Mouse (Mus musculus) lung, postnatal 0 days (tissue): ENCODE measurements at regions not wholly inside any gene's neighbourhood (a gene's known extent, or its start where the extent isn't known, plus 50 kb on each side); places are given as distances from the start of the nearest gene placed in this dataset.

Source experiments
- ATAC-seq: fragments of 200-750 bp; cut with Nextera tagmentation; 2 replicates; pipeline ENCODE4 v1.8.0; 2017; ENCODE audit warnings: moderate library complexity
- DNase-seq: peaks from one replicate; pipeline ENCODE4 v3.0.0-alpha.2; 2016; ENCODE audit warnings: low spot score
- H3K27ac ChIP-seq: fragments of 300-500 bp; sonication (generic); 2 replicates; pipeline ENCODE4 v1.5.1; 2014; ENCODE audit warnings: antibody characterized with exemption, mild to moderate bottlenecking, low read length, mixed read lengths
- H3K27me3 ChIP-seq: fragments of 300-500 bp; sonication (generic); replicated peaks from 2 replicates; pipeline ENCODE4 v1.6.1; 2014; ENCODE audit warnings: low read length, mixed read lengths; ENCODE audit not compliant: insufficient read depth
- H3K36me3 ChIP-seq: fragments of 300-500 bp; sonication (generic); 2 replicates; pipeline ENCODE4 v1.6.1; 2014; ENCODE audit warnings: low read length, mixed read lengths; ENCODE audit not compliant: insufficient read depth
- H3K4me1 ChIP-seq: fragments of 300-500 bp; sonication (generic); 2 replicates; pipeline ENCODE4 v1.6.1; 2014; ENCODE audit warnings: antibody characterized with exemption, low read depth, low read length, mixed read lengths; ENCODE audit not compliant: insufficient read depth
- H3K4me2 ChIP-seq: fragments of 300-500 bp; sonication (generic); replicated peaks from 2 replicates; pipeline ENCODE4 v1.6.1; 2014; ENCODE audit warnings: low read depth, mild to moderate bottlenecking, low read length, moderate library complexity, mixed read lengths
- H3K4me3 ChIP-seq: fragments of 300-500 bp; sonication (generic); 2 replicates; pipeline ENCODE4 v1.5.1; 2014; ENCODE audit warnings: low read depth, low read length
- H3K9ac ChIP-seq: fragments of 300-500 bp; sonication (generic); replicated peaks from 2 replicates; pipeline ENCODE4 v1.6.1; 2014; ENCODE audit warnings: low read depth, mild to moderate bottlenecking
- H3K9me3 ChIP-seq: fragments of 300-500 bp; sonication (generic); 2 replicates; pipeline ENCODE4 v1.6.1; 2016; ENCODE audit warnings: low read length, mixed read lengths
- CTCF ChIP-seq: IDR thresholded peaks from 2 replicates; pipeline ENCODE4 v1.5.1; 2016; ENCODE audit warnings: antibody characterized with exemption, mild to moderate bottlenecking
- EP300 ChIP-seq: IDR thresholded peaks from 2 replicates; pipeline ENCODE4 v1.6.1; 2016; ENCODE audit warnings: antibody characterized with exemption, mild to moderate bottlenecking, control low read depth
- WGBS: fragments of 180-500 bp; shearing (Covaris S2); extraction: QIAGEN DNeasy Blood & Tissue Kit; methylation state at CpG from one replicate; pipeline ENCODE4 v1.1.7; 2014; 5-methylcytosine and 5-hydroxymethylcytosine counted together

- Histone ChIP-seq H3K4me3 (no peak overlapping the region), H3K4me1 (no peaks in the 10 kb centered on the region), H3K36me3 (no peaks in the 10 kb centered on the region), H3K27ac (no peak overlapping the region), H3K27me3 (no peaks in the 10 kb centered on the region), H3K9me3 (no peaks in the 10 kb centered on the region), H3K4me2 (no peak overlapping the region), H3K9ac (no peak overlapping the region)
- TF ChIP-seq CTCF, result no peak
- no peak for TF ChIP-seq EP300
- ATAC-seq, result no peak
- no peak for DNase-seq
- WGBS, result 34% methylated on average over 3 of the region's 3 CpGs
These were observed 50.2 kb upstream of the Nxt1 start for GRCm38 (mm10) chr2:148622216-148622615.

- H3K4me2 ChIP-seq, result no peak overlapping the region
- no peak for DNase-seq
- no peaks in the 10 kb centered on the region for H3K36me3 ChIP-seq
- no peak overlapping the region for H3K4me3 ChIP-seq
- no peak overlapping the region for H3K27ac ChIP-seq
- H3K4me1 ChIP-seq, result no peaks in the 10 kb centered on the region
- 80% methylated on average over 1 of the region's 1 CpGs for WGBS
- ATAC-seq, result no peak
- H3K9me3 ChIP-seq, result no peaks in the 10 kb centered on the region
- TF ChIP-seq CTCF (no peak), EP300 (no peak)
- no peak overlapping the region for H3K9ac ChIP-seq
- H3K27me3 ChIP-seq, result no peaks in the 10 kb centered on the region
These were observed 60.5 kb upstream of the Nxt1 start for GRCm38 (mm10) chr2:148611911-148612310.

GRCm38 (mm10) chr2:148605425-148605930 lies 66.9 kb upstream of the Nxt1 start:
- H3K4me3 ChIP-seq, result no peak overlapping the region
- H3K9me3 ChIP-seq, result no peaks in the 10 kb centered on the region
- no peak overlapping the region for H3K9ac ChIP-seq
- DNase-seq, result no peak
- H3K4me1 ChIP-seq, result no peaks in the 10 kb centered on the region
- ATAC-seq, result no peak
- no peak overlapping the region for H3K27ac ChIP-seq
- no peaks in the 10 kb centered on the region for H3K27me3 ChIP-seq
- 37% methylated on average over 2 of the region's 2 CpGs for WGBS
- no peak overlapping the region for H3K4me2 ChIP-seq
- no peak for TF ChIP-seq EP300
- TF ChIP-seq CTCF, result no peak
- H3K36me3 ChIP-seq, result no peaks in the 10 kb centered on the region

- Histone ChIP-seq H3K27me3 (no peaks in the 10 kb centered on the region), H3K9ac (no peak overlapping the region), H3K4me1 (no peaks in the 10 kb centered on the region), H3K27ac (no peak overlapping the region), H3K9me3 (no peaks in the 10 kb centered on the region), H3K4me3 (no peak overlapping the region), H3K36me3 (no peaks in the 10 kb centered on the region), H3K4me2 (no peak overlapping the region)
- peak; percentile 24; the same call in 1 of the 2 replicates for TF ChIP-seq CTCF
- no peak for TF ChIP-seq EP300
- WGBS, result 50% methylated on average over 2 of the region's 2 CpGs
- DNase-seq, result peak; percentile 26
- ATAC-seq, result peak; percentile 62
These were observed 68.5 kb upstream of the Nxt1 start for GRCm38 (mm10) chr2:148603951-148604350.

- TF ChIP-seq CTCF, result no peak
- TF ChIP-seq EP300, result no peak
- H3K9me3 ChIP-seq, result no peaks in the 10 kb centered on the region
- 56% methylated on average over 2 of the region's 2 CpGs for WGBS
- no peaks in the 10 kb centered on the region for H3K27me3 ChIP-seq
- ATAC-seq (peak; percentile 25; the same call in 1 of the 2 replicates), DNase-seq (no peak)
- H3K4me3 ChIP-seq, result no peak overlapping the region
- H3K4me2 ChIP-seq, result no peak overlapping the region
- H3K4me1 ChIP-seq, result no peaks in the 10 kb centered on the region
- no peak overlapping the region for H3K9ac ChIP-seq
- no peaks in the 10 kb centered on the region for H3K36me3 ChIP-seq
- no peak overlapping the region for H3K27ac ChIP-seq
These were observed 69.1 kb upstream of the Nxt1 start for GRCm38 (mm10) chr2:148603315-148603714.

- Histone ChIP-seq H3K27me3 (no peaks in the 10 kb centered on the region), H3K27ac (no peak overlapping the region), H3K4me3 (no peak overlapping the region), H3K36me3 (no peaks in the 10 kb centered on the region), H3K9me3 (no peaks in the 10 kb centered on the region), H3K4me1 (no peaks in the 10 kb centered on the region), H3K9ac (no peak overlapping the region), H3K4me2 (no peak overlapping the region)
- ATAC-seq (peak; percentile 55), DNase-seq (peak; percentile 67)
- TF ChIP-seq CTCF, result no peak
- no peak for TF ChIP-seq EP300
These were observed 72.9 kb upstream of the Nxt1 start for GRCm38 (mm10) chr2:148599498-148599897.

GRCm38 (mm10) chr2:148596966-148597365 lies 75.4 kb upstream of the Nxt1 start:
- DNase-seq (peak; percentile 27), ATAC-seq (no peak)
- Histone ChIP-seq H3K4me1 (no peaks in the 10 kb centered on the region), H3K9ac (no peak overlapping the region), H3K27ac (no peak overlapping the region), H3K27me3 (no peaks in the 10 kb centered on the region), H3K9me3 (no peaks in the 10 kb centered on the region), H3K36me3 (no peaks in the 10 kb centered on the region), H3K4me3 (no peak overlapping the region), H3K4me2 (no peak overlapping the region)
- TF ChIP-seq EP300 (no peak), CTCF (no peak)
- WGBS, result 70% methylated on average over 2 of the region's 2 CpGs
